Mouse (Mus musculus): ENCODE results near the gene Kmt2a.

DNA sequence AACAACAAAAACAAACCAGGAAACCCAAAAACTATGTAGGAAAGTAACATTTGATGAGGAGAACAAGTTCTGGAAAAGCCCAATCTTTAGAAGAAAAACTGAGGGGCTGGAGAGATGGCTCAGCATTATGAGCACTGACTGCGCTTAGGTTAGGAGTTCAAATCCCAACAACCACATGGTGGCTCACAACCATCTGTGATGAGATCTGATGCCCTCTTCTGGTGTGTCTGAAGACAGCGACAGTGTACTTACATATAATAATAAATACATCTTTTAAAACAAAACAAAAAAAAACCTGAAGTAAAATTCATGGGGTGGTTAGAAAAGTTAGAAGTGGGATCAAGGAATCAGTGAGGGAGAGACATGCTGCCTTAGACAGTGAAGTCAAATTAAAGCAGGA is 40.4 kb upstream of the Kmt2a start:
- no peak for TF ChIP-seq POLR2A (IDR thresholded peaks at IDR 0.05; ENCODE audit: insufficient read length, low read depth)
- TF ChIP-seq MYOG (IDR thresholded peaks at IDR 0.05; ENCODE audit: control insufficient read depth in 1 of 3, insufficient read depth in 1 of 3, insufficient read length in 2 of 3, low read depth in 2 of 3): no peak
- TF ChIP-seq USF1 (IDR thresholded peaks at IDR 0.05; ENCODE audit: low read depth): no peak
- TF ChIP-seq MAX (IDR thresholded peaks at IDR 0.05; ENCODE audit: low read depth): no peak
- no peak for TF ChIP-seq CEBPB (IDR thresholded peaks at IDR 0.05; ENCODE audit: insufficient read depth, poor library complexity, severe bottlenecking)
- TF ChIP-seq TCF12 (IDR thresholded peaks at IDR 0.05; ENCODE audit: insufficient read depth, poor library complexity, severe bottlenecking): no peak
- TF ChIP-seq POLR2AphosphoS2 (IDR thresholded peaks at IDR 0.05; ENCODE audit: insufficient read length, low read depth): no peak
